Comparison of ENCODE assay signal across 24 mouse cellular contexts in genomic region chr2:166289198-166289597, GRCm38 (mm10).
DNase-seq lines count a peak whose midpoint lies in the region; ATAC-seq and TF ChIP-seq lines count a peak whose summit lies in the region.
"Had no signal": no experiment of that assay in that cellular context is flagged by ENCODE, and none has a peak within 500 bp of the region (broad histone marks: within the 10 kb centered on the region; RNA-seq: fewer than 3 reads in every experiment).

No protein-coding gene starts in this region.

- ATAC-seq in heart, embryonic 11.5 days (replicated peaks; ENCODE audit: insufficient number of reproducible peaks, low FRiP score, low TSS enrichment), result no peak
- no peak for ATAC-seq in kidney, embryonic 15.5 days (replicated peaks; ENCODE audit: low FRiP score)
- peak; percentile 46 for ATAC-seq in megakaryocyte progenitor cell, adult 5-6 weeks (replicated peaks; ENCODE audit: poor library complexity)
- ATAC-seq: forebrain, embryonic 14.5 days; hindbrain, embryonic 16.5 days; intestine, postnatal 0 days had no signal

- TF ChIP-seq CTCF in bone marrow macrophage, adult 2 months (IDR thresholded peaks at IDR 0.05; ENCODE audit: low read depth, low read length), result no peak

- no peak for DNase-seq in heart, embryonic 10.5 days (ENCODE audit: low spot score)
- no peak for DNase-seq in kidney, adult 11 months
- DNase-seq in frontal cortex, postnatal 14 days (ENCODE audit: low spot score in 2 of 2), result no peak
- DNase-seq: adrenal gland, adult 2 months; cerebellum, adult 8-10 months; gastrocnemius, postnatal 36 days; kidney, postnatal 14 days; liver; lung, postnatal 10 days; right cerebral cortex, adult 18-20 months; thymus, postnatal 25 days had no signal

- H3K4me1 ChIP-seq in heart, embryonic 10.5 days, result peaks cover 54% of the 10 kb centered on the region
- H3K4me1 ChIP-seq in heart, embryonic 11.5 days (ENCODE audit: control insufficient read depth, insufficient read depth, low read length), result peaks cover 27% of the 10 kb centered on the region
- peaks cover 42% of the 10 kb centered on the region for H3K4me1 ChIP-seq in kidney, embryonic 15.5 days
- H3K4me1 ChIP-seq in bone marrow macrophage, adult 2 months (ENCODE audit: control insufficient read depth, insufficient read depth, low read length), result peaks cover 40% of the 10 kb centered on the region

- 49% methylated on average over 6 of the region's 6 CpGs for WGBS in heart, embryonic 10.5 days
- WGBS in heart, embryonic 11.5 days (ENCODE audit: insufficient replicate concordance), result 57% methylated on average over 6 of the region's 6 CpGs
- 35% methylated on average over 6 of the region's 6 CpGs for WGBS in kidney, embryonic 15.5 days

- H3K9me3 ChIP-seq in heart, embryonic 10.5 days, result no peaks in the 10 kb centered on the region
- H3K9me3 ChIP-seq in heart, embryonic 11.5 days (replicated peaks; ENCODE audit: control insufficient read depth, low read length), result no peaks in the 10 kb centered on the region
- no peaks in the 10 kb centered on the region for H3K9me3 ChIP-seq in kidney, embryonic 15.5 days (replicated peaks)
- H3K9me3 ChIP-seq: embryonic facial prominence, embryonic 12.5 days; heart, embryonic 15.5 days had no signal

- TF ChIP-seq POLR2A in bone marrow macrophage, adult 2 months (IDR thresholded peaks at IDR 0.05; ENCODE audit: borderline replicate concordance, low read depth, low read length), result no peak

- no peaks in the 10 kb centered on the region for H3K36me3 ChIP-seq in heart, embryonic 10.5 days
- no peaks in the 10 kb centered on the region for H3K36me3 ChIP-seq in heart, embryonic 11.5 days (ENCODE audit: control insufficient read depth, insufficient read depth, low read length)
- no peaks in the 10 kb centered on the region for H3K36me3 ChIP-seq in kidney, embryonic 15.5 days
- H3K36me3 ChIP-seq: embryonic facial prominence, embryonic 12.5 days; heart, embryonic 15.5 days had no signal

- H3K27me3 ChIP-seq in heart, embryonic 10.5 days (ENCODE audit: insufficient read depth, poor library complexity, severe bottlenecking), result peaks cover 7% of the 10 kb centered on the region; the same call in 1 of the 2 replicates
- no peaks in the 10 kb centered on the region for H3K27me3 ChIP-seq in heart, embryonic 11.5 days (ENCODE audit: control insufficient read depth, insufficient read depth, low read length)
- no peaks in the 10 kb centered on the region for H3K27me3 ChIP-seq in kidney, embryonic 15.5 days
- H3K27me3 ChIP-seq: CH12.LX; embryonic facial prominence, embryonic 12.5 days; heart, embryonic 15.5 days had no signal

- no peak overlapping the region for H3K9ac ChIP-seq in heart, embryonic 11.5 days (ENCODE audit: low read depth, low read length)
- no peak overlapping the region for H3K9ac ChIP-seq in kidney, embryonic 15.5 days
- H3K9ac ChIP-seq: embryonic facial prominence, embryonic 12.5 days; heart, embryonic 15.5 days had no signal

- peak overlapping the region; percentile 7; the same call in 1 of the 2 replicates for H3K27ac ChIP-seq in heart, embryonic 10.5 days
- H3K27ac ChIP-seq in heart, embryonic 11.5 days (ENCODE audit: low read depth, low read length), result no peak overlapping the region
- H3K27ac ChIP-seq in kidney, embryonic 15.5 days, result 0 out of 2 replicates have a peak overlapping the region, but pooled peaks have one; percentile 45
- peak overlapping the region; percentile 57 for H3K27ac ChIP-seq in bone marrow macrophage, adult 2 months (ENCODE audit: insufficient read depth, low read depth, low read length)
- H3K27ac ChIP-seq: embryonic facial prominence, embryonic 12.5 days; heart, embryonic 15.5 days; layer of hippocampus, adult 2 months had no signal

- no peak overlapping the region for H3K4me3 ChIP-seq in heart, embryonic 10.5 days
- H3K4me3 ChIP-seq in heart, embryonic 11.5 days (ENCODE audit: low read depth, low read length), result no peak overlapping the region
- H3K4me3 ChIP-seq in kidney, embryonic 15.5 days (replicated peaks), result no peak overlapping the region
- no peak overlapping the region for H3K4me3 ChIP-seq in bone marrow macrophage, adult 2 months (ENCODE audit: insufficient read depth, low read length)
- H3K4me3 ChIP-seq: embryonic facial prominence, embryonic 12.5 days; erythroblast, embryonic 14.5 days; heart, embryonic 15.5 days; layer of hippocampus, adult 2 months had no signal

- no peak overlapping the region for H3K4me2 ChIP-seq in heart, embryonic 11.5 days
- no peak overlapping the region for H3K4me2 ChIP-seq in kidney, embryonic 15.5 days
- H3K4me2 ChIP-seq: embryonic facial prominence, embryonic 12.5 days; heart, embryonic 15.5 days; midbrain, embryonic 11.5 days had no signal
